Mouse (Mus musculus) kidney, adult 2 months (tissue): ENCODE results near the gene Efcab2.

Experiments
- CTCF ChIP-seq: fragments of 200-500 bp; conservative IDR thresholded peaks from 2 replicates; pipeline ENCODE4 v1.5.1; 2011; ENCODE audit warnings: low read depth, mild to moderate bottlenecking, control low read depth, low read length, moderate library complexity, mixed read lengths; ENCODE audit not compliant: insufficient read depth, insufficient read length
- POLR2A ChIP-seq: fragments of 200-500 bp; IDR thresholded peaks from one replicate; pipeline ENCODE4 v1.6.1; 2011; ENCODE audit warnings: low read depth, low read length, control low read depth

DNA sequence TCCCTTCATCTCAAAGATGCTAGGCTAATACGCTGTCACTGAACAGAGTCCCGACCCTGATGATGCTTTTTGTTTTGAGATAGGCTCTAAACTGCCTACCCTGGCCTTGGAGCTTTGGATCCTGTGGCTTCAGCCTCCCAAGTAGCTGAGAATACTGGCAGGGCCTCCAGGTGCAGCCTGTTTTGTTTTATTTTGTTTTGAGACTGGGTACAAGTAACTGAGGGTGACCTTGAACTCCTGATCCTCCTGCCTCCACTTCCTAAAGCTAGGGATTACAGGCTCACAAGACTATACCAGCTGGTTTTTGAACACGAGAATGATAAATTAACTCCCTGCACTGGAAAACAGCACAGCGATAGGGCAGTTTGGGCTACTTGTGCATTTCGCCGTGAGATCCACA, 40.7 kb upstream of the Efcab2 start:
- TF ChIP-seq POLR2A (no peak), CTCF (no peak)
